11 mouse cellular contexts compared by ENCODE assay signal in the genomic region with DNA sequence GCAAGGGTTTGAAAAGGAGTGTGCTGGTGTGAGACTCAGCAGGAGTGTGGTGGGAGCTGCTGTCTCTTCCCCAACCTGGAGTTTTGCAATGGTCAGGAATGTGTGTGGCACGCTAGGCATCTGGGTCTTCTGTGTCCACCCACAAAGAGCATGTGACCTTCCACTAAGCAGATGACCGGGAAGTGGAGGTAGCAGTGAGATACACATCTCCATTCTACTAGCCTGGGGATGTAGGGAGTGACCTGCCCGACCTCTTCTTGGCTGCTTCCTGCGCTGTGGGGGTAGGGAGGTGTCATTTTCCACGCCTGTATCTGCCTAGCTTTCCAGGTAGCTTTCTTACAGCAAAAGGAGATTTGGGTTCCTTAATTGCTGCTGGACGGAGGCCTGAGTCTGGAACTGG. TPM values are rescaled to one million over a fixed set of nuclear protein-coding genes. Genes with fewer than 3 reads are reported as not detected.
DNase-seq lines count a peak whose midpoint lies in the region; ATAC-seq and TF ChIP-seq lines count a peak whose summit lies in the region.
"Had no signal": no experiment of that assay in that cellular context is flagged by ENCODE, and none has a peak within 500 bp of the region (broad histone marks: within the 10 kb centered on the region; RNA-seq: fewer than 3 reads in every experiment).

No protein-coding gene starts in this region.

- H3K27me3 ChIP-seq in heart, embryonic 12.5 days (replicated peaks), result no peaks in the 10 kb centered on the region
- no peaks in the 10 kb centered on the region for H3K27me3 ChIP-seq in liver, embryonic 14.5 days (ENCODE audit: control insufficient read depth, insufficient read depth, low read length)
- H3K27me3 ChIP-seq: embryonic facial prominence, embryonic 12.5 days had no signal

- WGBS in heart, embryonic 12.5 days, result 22% methylated on average over 6 of the region's 6 CpGs
- WGBS in liver, embryonic 14.5 days (ENCODE audit: insufficient replicate concordance), result 34% methylated on average over 6 of the region's 6 CpGs

- DNase-seq in heart, postnatal 4 days, result no peak
- DNase-seq in Muller cell, postnatal 12 days (ENCODE audit: inconsistent ontology term), result peak; percentile 40
- peak; percentile 63 for DNase-seq in kidney, adult 18-20 months
- no peak for DNase-seq in liver, embryonic 14.5 days (ENCODE audit: low read depth in 3 of 3, low spot score in 3 of 3)
- no peak for DNase-seq in spleen, postnatal 36 days (ENCODE audit: low spot score in 2 of 2)
- no peak for DNase-seq in neural tube, embryonic 10.5 days (ENCODE audit: extremely low spot score, low spot score)
- DNase-seq in layer of hippocampus, postnatal 14 days (ENCODE audit: low spot score in 2 of 2), result no peak
- DNase-seq: thymus, postnatal 36 days had no signal

- TF ChIP-seq CTCF in liver, embryonic 14.5 days (IDR thresholded peaks at IDR 0.05; ENCODE audit: low read depth), result no peak

- H3K4me2 ChIP-seq in heart, embryonic 12.5 days, result peak overlapping the region; percentile 35
- no peak overlapping the region for H3K4me2 ChIP-seq in liver, embryonic 14.5 days (ENCODE audit: low read depth)
- H3K4me2 ChIP-seq: embryonic facial prominence, embryonic 12.5 days had no signal

- H3K4me3 ChIP-seq in heart, embryonic 12.5 days, result no peak overlapping the region
- no peak overlapping the region for H3K4me3 ChIP-seq in liver, embryonic 14.5 days (ENCODE audit: insufficient read depth in 1 of 2, low read depth in 2 of 2, low read length in 2 of 2)
- H3K4me3 ChIP-seq: embryonic facial prominence, embryonic 12.5 days had no signal

- ATAC-seq in heart, embryonic 12.5 days (ENCODE audit: insufficient number of reproducible peaks, low FRiP score), result peak; percentile 69
- peak; percentile 47; the same call in 1 of the 2 replicates for ATAC-seq in liver, embryonic 14.5 days (ENCODE audit: insufficient read depth)

- TF ChIP-seq EP300 in liver, embryonic 14.5 days (IDR thresholded peaks at IDR 0.05; ENCODE audit: low read depth), result no peak

- H3K27ac ChIP-seq in heart, embryonic 12.5 days (ENCODE audit: poor library complexity, severe bottlenecking), result peak overlapping the region; percentile 62
- H3K27ac ChIP-seq in liver, embryonic 14.5 days, result no peak overlapping the region
- H3K27ac ChIP-seq: embryonic facial prominence, embryonic 12.5 days; macrophage had no signal

- H3K9me3 ChIP-seq in heart, embryonic 12.5 days (replicated peaks), result no peaks in the 10 kb centered on the region
- no peaks in the 10 kb centered on the region for H3K9me3 ChIP-seq in liver, embryonic 14.5 days (ENCODE audit: control insufficient read depth, low read length)
- H3K9me3 ChIP-seq: embryonic facial prominence, embryonic 12.5 days had no signal

- peaks cover 5% of the 10 kb centered on the region for H3K36me3 ChIP-seq in heart, embryonic 12.5 days
- H3K36me3 ChIP-seq in liver, embryonic 14.5 days (replicated peaks; ENCODE audit: control insufficient read depth, insufficient read depth, low read depth), result no peaks in the 10 kb centered on the region; the same call in 1 of the 2 replicates

- H3K9ac ChIP-seq in heart, embryonic 12.5 days, result no peak overlapping the region
- H3K9ac ChIP-seq in liver, embryonic 14.5 days (replicated peaks), result no peak overlapping the region
- H3K9ac ChIP-seq: embryonic facial prominence, embryonic 12.5 days had no signal

- peaks cover 37% of the 10 kb centered on the region for H3K4me1 ChIP-seq in heart, embryonic 12.5 days (replicated peaks)
- peaks cover 3 to 9% of the 10 kb centered on the region in 2 experiments; a peak in 3 of 4 replicates for H3K4me1 ChIP-seq in liver, embryonic 14.5 days (replicated peaks; ENCODE audit: control insufficient read depth in 2 of 2, insufficient read depth in 2 of 2, low read length in 1 of 2)

RNA-seq across cellular contexts. Expression of a gene that starts 10.9 kb away (rescaled TPM):
- polyA plus RNA-seq in heart, embryonic 12.5 days (2016; fragmentation: Nextera tagmentation; extraction: Ambion mirVana), result 5.3 and 6.0 TPM in 2 replicates
- total RNA-seq in heart, postnatal 4 days (2021), result 10 to 100 TPM; 13.8 to 15.2 TPM
- 2.0 and 2.1 TPM in 2 replicates for polyA plus RNA-seq in liver, embryonic 14.5 days (2012; rRNA removed)
- 1.2 and 1.3 TPM in 2 replicates for polyA plus RNA-seq in liver, embryonic 14.5 days (2014; fragmentation: Nextera tagmentation; extraction: Ambion mirVana)
- total RNA-seq in layer of hippocampus, postnatal 14 days (2021), result 1 to 10 TPM; 6.3 to 7.6 TPM

RNA-seq across cellular contexts. Expression of a gene that starts 34.3 kb away (rescaled TPM):
- 8.2 and 15.3 TPM in 2 replicates for polyA plus RNA-seq in heart, embryonic 12.5 days (2016; fragmentation: Nextera tagmentation; extraction: Ambion mirVana)
- total RNA-seq in heart, postnatal 4 days (2021), result 1 to 10 TPM; 5.8 to 6.4 TPM
- 12.3 and 14.7 TPM in 2 replicates for polyA plus RNA-seq in liver, embryonic 14.5 days (2012; rRNA removed)
- 8.5 and 10.0 TPM in 2 replicates for polyA plus RNA-seq in liver, embryonic 14.5 days (2014; fragmentation: Nextera tagmentation; extraction: Ambion mirVana)
- total RNA-seq in layer of hippocampus, postnatal 14 days (2021), result 10 to 100 TPM in 1 of 2 experiments, not detected in 1; 10.7 TPM

RNA-seq across cellular contexts. Expression of a gene that starts 51.2 kb away (rescaled TPM):
- polyA plus RNA-seq in heart, embryonic 12.5 days (2016; fragmentation: Nextera tagmentation; extraction: Ambion mirVana), result 81.8 and 91.2 TPM in 2 replicates
- total RNA-seq in heart, postnatal 4 days (2021), result 10 to 100 TPM; 89.9 to 94.5 TPM
- 5.2 and 11.6 TPM in 2 replicates for polyA plus RNA-seq in liver, embryonic 14.5 days (2012; rRNA removed)
- polyA plus RNA-seq in liver, embryonic 14.5 days (2014; fragmentation: Nextera tagmentation; extraction: Ambion mirVana), result 30.7 TPM in 2 replicates
- total RNA-seq in layer of hippocampus, postnatal 14 days (2021), result 10 to 100 TPM; 49.0 to 49.1 TPM

Comparison
In these comparisons a context has a peak if more than half of its experiments do, and no peak if none do; other contexts are left out.
1. DNase-seq: peak in Muller cell, postnatal 12 days (single experiment) and kidney, adult 18-20 months (single experiment); none in heart, postnatal 4 days (single experiment), liver, embryonic 14.5 days (0 of 3), spleen, postnatal 36 days (0 of 2), neural tube, embryonic 10.5 days (single experiment) and layer of hippocampus, postnatal 14 days (0 of 2).